Mouse (Mus musculus) gastrocnemius, postnatal 10 days (tissue): ENCODE data around the gene Olfr392. TPM values are rescaled to one million over a fixed set of nuclear protein-coding genes. Genes with fewer than 3 reads are reported as not detected.

ENCODE experiments used
- DNase-seq: peaks from one replicate; pipeline ENCODE4 v3.0.0; 2021; ENCODE audit warnings: mixed read lengths
- long read RNA-seq, 2 experiments: library from polyadenylated mRNA; stranded (forward); transcript quantifications; one replicate each; pipeline ENCODE4 v2.0.0; 2021
- total RNA-seq, 2 experiments: library from RNA; stranded (reverse); gene quantifications; 2 replicates each; pipeline ENCODE4 v1.2.3; 2021

Olfr392 gene
- total RNA-seq, result not detected
- long read RNA-seq, experiment 1, result 0 reads
- long read RNA-seq, experiment 2, result 0 reads

- no peak for DNase-seq
These were observed at the start of gene Olfr392 for GRCm38 (mm10) chr11:73816949-73817348. Olfr392 (minus strand) TSS chr11:73817049.

- DNase-seq, result no peak
These were observed 34.5 kb upstream of the Olfr392 start, which contains the start of gene Olfr393 for GRCm38 (mm10) chr11:73851354-73851753. Olfr393 (minus strand) TSS chr11:73851454.

DNA sequence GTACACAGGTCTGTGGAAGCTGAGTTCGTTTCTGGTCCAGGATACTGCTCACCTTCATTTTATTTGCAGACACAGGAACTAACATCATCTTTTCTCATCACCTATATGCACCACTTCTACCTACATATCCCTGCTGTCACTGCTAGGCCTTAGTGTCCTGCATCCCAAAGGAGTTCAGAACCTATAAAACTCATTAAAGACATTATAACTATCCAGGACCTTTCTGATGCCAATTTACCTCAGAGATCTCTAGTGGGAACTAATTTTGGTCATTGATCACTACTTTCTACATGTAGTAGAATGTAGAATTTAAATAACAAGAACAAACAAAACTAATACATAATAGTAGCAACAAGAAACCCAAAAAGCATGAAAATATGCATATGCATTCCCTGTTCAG is 13.9 kb downstream of the Olfr392 start, which contains the start of gene Olfr391-ps:
Olfr391-ps (minus strand) TSS at position 101 of the 400 bp plus-strand sequence.
- DNase-seq, result no peak

DNA sequence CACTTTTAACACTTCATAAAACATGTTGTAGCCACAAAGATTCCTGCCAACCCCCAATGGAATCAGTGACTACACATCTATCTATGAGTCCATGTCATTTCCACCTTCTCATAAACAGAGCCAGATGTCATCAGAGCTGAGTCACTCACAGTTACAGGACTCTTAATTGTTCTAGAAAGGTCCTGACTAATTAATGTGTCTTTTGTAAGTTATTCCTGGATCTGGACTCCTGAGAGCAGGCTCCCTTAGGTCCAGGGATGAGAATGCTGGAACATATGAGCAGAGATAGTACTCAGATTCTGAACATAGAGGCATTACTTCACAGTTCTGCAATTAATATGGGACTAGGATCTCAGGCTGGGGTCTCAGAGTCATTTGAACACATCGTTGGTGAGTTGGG is 34.2 kb downstream of the Olfr392 start, which contains the start of gene Olfr390:
Olfr390 (plus strand) TSS at position 301 of the 400 bp plus-strand sequence.
- DNase-seq, result no peak

- no peak for DNase-seq
These were observed 36.2 kb downstream of the Olfr392 start, which contains the start of gene Olfr389 for GRCm38 (mm10) chr11:73780613-73781012. Olfr389 (minus strand) TSS chr11:73780713.

Other genes with a start within 250 kb of the Olfr392 start
- gene Olfr385, start 224.0 kb downstream of the Olfr392 start, total RNA-seq, result not detected
- gene Olfr384, start 218.5 kb downstream of the Olfr392 start, total RNA-seq, result not detected
- gene Zfp735, start 128.3 kb downstream of the Olfr392 start, total RNA-seq, result not detected
- not detected for gene Olfr389, start 36.3 kb downstream of the Olfr392 start, total RNA-seq
- not detected for gene Olfr390, start 34.1 kb downstream of the Olfr392 start, total RNA-seq
- not detected for gene Olfr391-ps, start 14.0 kb downstream of the Olfr392 start, total RNA-seq
- not detected for gene Olfr393, start 34.4 kb upstream of the Olfr392 start, total RNA-seq
- not detected for gene Olfr394, start 73.7 kb upstream of the Olfr392 start, total RNA-seq
- not detected for gene Olfr395, start 92.2 kb upstream of the Olfr392 start, total RNA-seq
- not detected for gene Olfr23, start 119.6 kb upstream of the Olfr392 start, total RNA-seq
- not detected for gene Olfr397, start 143.8 kb upstream of the Olfr392 start, total RNA-seq
- not detected for gene Olfr398, start 173.4 kb upstream of the Olfr392 start, total RNA-seq
- gene Olfr139, start 239.5 kb upstream of the Olfr392 start, total RNA-seq, result not detected
- not detected for gene Olfr399, start 239.6 kb upstream of the Olfr392 start, total RNA-seq